Mouse (Mus musculus): Measurements from ENCODE around the gene Igf2bp1.

The Igf2bp1 gene

DNA sequence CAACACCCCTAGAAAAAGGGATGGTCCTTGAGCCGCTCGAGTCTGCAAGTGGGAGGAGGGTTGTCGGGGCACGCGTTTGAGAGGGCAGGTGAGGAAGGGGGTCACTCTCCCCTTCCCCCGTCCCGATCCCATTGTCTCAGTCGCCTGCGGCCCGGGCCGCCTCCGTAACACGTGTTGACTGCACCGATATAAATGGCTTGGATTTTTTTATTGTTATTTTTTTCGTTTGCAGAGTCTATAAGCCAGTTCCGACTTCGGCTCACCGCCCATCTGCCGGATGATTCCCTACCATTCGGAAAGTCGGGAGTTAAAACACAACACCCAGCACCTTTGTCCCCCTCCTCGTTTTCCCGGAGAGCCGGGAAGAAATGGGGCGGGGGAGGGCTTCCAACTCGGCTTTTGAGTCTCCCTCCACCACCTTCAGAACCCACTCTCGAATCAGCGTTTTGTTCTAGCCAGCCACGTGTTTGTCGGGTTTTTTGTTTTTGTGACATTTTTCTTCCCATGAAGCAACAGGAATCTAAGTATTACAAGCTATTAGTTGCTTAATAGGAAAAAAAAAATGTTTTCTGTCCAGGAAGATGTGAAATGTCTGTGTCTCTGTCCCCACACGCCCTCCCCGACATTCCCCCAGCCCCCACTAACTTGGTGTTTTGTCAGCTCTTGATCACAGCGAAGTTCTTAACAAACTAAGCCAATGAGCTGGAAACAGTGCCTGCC is 1.9 kb upstream of the Igf2bp1 start:
- in situ Hi-C loops (cut with MboI, MseI) = no loop called here

DNA sequence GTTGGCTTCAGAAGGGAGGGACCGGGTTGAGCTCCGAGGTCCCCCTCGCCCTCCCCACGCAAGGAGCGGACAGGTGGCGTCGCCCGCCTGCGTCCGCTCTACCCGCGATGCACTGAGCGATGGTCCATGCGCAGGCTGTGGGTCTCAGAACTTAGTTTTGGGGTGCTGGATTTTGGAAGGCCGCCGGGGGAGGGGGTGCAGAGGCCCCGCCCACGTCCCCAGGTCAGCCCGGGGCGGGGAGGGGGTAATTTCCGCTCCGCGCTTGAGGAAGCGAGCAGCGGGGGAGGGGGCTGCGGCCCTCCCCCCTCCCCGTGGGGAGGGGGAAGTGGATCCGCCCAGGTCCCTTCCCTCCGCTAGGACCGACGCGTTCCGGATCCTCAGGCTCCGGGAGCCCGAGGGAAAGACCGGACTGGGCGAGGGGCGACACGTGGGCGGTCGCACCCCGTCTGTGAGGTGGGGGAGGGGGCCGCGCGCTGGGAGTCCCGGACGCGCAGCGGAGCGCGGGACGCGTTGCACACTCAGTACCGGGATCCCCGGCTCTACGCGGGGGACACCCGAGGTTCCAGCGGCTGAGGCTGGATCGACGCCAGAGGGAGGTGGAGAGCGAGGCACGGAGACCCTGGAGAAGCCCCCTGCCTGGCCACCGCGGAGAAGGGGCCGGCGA is 1.2 kb upstream of the Igf2bp1 start:
- in situ Hi-C loops (cut with MboI, MseI) = no loop called here

DNA sequence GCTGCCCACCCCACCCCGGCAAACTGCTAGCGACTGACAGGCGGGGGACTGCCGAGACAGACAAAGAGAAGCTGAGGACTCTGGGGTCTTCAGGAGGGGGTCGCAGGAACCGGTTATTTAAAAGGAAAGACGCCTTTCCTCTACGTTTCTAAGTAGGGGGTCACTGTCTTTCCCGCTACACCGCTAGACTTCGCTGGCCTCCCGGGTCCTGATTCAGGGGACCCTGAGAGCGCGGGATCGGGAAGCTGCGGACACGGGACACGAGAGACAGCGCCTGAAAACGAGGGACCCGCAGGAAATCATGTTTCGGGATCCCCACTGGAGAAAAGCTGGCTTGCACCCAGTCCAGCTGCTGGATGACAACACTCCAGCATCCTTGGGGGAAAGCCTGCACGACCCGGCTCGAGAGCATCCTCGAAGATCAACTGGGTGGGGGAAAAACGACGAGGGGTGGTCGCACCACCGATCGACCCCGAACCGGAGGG is 669 bp upstream of the Igf2bp1 start:
- in situ Hi-C loops (cut with MboI, MseI) = no loop called here

DNA sequence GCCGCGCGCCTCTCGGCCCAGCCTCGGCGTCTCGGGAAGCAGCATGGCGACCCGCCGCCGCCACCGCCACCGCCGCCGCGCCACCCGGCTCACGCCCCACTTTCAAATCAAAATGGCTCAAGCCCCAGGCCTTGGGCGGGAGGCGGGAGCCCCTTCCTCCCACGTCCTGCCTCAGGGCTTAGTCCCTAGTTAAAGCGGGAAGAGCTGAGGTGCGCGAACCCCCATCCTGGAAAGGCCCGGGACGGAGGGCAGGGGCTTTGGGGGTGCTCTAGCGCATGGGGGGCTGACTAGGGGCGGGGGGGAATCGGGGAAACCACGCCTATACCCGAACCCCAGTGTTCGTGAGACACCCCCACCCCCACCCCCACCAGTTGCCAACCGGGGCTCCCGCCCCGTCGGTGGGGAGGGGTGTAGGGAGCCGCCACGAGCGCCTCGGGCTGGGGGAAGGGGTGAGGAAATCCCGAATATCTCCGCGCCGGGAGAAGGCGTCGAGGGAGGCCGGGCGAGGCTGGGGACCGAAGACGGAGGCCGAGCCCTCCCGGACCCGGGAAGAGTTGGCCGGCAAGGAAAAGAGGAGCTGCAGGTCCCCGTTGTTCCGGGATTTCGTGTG is 842 bp downstream of the Igf2bp1 start:
- in situ Hi-C loops (cut with MboI, MseI) = no loop called here

DNA sequence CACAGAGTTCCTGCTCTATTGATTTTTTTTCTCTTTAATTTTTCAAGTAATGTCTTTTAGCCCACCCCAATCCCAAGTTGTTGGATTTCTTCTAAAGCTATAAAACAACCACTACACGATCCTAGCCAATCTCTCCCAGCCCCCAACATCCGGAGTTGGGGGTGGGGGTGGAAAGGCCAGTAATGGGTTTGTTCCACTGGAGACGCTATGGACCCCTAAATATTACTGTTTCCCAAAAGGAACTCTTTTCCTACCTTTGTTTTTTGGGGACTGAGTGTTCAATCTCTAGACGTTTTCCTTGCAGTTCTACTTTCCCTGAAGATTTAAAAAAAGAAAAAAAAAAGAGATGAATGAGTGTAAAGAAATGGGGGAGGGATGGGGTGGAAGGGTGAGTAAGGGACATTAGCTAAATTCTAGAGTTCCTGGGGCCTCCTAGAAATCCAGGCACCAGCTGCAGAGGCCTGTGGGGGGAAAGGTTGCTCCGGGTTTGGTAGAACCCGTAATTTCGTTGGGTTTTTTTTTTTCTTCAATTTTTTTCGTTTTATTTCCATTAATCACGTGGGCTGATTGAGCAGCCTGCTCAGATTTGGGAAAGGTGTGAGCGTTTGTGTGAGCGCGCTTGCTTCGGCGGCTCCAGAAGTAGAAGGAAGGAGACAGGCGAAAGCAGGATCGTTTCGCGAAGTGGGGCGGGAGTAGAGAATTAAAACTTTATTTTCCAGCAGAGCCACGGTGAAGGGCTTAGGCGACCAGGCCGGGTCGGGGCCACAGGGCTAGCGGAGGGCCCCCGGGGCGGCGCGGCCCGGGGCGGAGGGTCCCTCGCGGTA is 1.6 kb downstream of the Igf2bp1 start:
- in situ Hi-C loops (cut with MboI, MseI) = no loop called here

DNA sequence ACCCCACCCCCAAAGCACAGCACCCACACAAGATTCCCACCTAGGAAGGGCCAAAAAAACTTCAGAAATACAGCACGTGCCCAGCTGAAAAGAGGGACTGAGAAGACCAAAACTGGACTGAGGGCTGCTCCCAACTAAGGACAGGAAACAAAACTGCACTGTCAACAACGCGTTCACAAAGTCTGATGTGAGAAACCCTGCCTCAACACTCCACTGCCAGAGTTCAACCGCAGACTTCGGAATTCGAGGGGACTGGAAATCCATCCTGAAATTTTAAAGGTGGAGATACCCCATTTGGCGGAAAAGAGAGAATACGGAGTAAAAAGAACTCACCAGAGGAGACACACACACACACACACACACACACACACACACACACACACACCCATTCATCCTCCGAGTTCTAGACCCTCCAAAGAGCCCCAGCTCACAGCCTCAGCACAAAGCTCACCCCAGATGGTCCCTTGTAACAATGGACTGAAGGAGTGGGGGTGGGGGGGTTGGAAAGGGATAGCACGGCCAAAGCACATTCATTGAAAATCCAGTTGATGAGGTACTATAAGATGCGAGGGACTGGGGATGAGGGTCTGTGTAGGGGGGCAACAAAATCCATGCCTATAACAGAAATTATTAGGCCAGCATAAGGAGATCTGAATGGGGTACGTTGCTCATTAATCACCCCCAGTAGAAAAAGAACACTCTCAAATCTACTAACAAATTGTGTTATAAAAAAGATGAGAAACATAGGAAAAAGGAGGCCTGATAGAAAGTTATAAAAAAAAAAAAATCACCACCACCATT is 2.4 kb downstream of the Igf2bp1 start:
- in situ Hi-C loops (cut with MboI, MseI) = no loop called here

DNA sequence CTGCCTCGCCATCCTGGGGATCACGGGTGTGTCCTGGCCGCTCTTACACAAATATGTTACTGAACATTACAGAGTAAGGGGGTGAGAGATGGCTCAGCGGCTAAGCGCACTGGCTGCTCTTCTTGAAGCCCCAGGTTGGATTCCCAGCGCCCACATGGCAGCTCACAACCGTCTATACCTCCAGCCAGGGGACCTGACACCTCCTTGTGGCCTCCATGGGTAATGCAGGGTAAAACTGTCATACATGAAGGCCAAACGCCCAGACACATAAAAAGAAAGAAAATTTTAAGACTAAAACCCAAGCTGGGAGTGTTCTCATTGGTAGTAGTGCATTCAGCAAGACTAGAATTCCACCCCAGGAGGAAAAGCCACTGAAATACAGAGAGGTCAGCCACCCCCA is 11.6 kb downstream of the Igf2bp1 start:
- in situ Hi-C loops (cut with MboI, MseI) = no loop called here

DNA sequence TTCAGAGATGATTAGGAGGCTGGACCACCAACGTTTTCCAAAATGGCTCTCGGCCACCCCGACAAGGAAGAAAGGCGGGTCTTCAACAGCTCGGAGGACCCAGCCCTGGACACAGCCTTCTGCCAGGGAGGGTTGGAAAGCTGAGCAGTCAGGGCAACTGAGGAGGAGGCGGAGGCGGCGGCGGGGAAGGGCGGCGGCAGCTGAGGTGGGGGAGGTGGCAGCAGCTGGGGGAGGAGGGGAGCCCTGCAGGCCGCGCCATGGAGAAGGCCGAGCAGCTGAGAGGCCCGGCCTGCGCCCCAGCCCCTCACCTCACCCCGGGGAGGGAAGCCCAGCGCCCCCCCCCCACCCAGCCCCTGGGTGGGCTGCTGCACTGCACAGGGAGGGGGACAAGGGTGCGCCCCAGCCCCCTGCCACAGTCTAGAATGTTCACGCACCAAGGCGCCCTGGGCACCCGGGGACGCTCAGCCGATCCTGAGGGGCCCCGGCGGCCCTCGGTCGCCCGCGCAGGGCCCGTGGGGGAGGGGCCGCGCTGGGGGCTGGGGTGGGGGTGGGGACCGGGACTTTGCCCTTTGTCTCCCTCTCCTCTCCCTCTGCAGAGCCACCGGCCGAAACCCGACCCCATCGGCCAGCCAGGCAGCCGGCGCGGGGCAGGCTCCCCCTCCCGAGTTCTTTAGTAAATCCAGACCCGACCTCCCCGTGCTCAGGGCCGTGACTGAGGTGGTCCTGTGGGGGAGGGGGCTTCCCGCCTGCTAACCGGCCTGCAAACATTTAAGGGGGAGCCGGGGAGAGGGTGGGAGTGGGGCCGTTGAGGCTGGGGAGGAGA is 14.6 kb downstream of the Igf2bp1 start:
- in situ Hi-C loops (cut with MboI, MseI) = no loop called here

DNA sequence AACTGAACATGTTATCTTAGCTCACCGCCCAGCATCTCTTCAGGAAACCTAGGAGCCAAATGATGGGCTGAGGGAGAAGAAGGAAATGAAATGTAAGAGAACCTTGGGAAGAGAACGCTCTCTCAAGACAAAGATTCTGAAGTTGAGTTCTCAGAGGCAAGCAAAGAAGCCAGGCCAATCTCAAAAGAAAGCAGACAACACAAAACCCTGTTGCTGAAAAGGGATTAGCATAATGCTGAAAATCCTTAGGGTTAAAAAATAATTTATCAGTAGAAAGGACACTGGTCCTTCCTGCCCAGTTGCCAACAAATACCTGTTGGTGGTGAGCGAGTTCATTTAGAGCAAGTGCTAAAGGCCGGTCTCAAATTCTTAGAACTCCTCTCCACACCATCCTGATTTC is 15.3 kb downstream of the Igf2bp1 start:
- in situ Hi-C loops (cut with MboI, MseI) = no loop called here

DNA sequence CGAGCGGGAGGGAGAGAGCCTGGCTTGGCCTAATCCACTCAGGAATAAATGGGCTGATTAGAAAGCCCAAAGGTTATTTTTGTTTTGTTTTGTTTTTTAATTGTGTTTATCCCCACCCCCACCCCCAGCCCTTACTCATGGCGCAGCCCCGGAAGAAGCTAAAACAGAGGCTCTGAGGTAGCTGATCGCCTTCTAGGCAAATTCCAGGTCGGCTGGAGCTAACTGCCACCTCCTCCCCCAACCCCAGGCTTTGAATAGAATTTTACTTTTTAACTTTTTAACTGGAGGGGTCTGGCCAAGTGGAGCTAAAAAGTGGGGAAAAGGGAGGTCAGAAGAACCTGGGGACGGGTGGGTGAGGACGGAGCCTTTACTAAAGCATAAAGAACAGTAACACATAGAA is 15.9 kb downstream of the Igf2bp1 start:
- in situ Hi-C loops (cut with MboI, MseI) = loop anchor here (10.0 kb wide), 1 partner anchor 105 kb away; no protein-coding TSS in a partner anchor

DNA sequence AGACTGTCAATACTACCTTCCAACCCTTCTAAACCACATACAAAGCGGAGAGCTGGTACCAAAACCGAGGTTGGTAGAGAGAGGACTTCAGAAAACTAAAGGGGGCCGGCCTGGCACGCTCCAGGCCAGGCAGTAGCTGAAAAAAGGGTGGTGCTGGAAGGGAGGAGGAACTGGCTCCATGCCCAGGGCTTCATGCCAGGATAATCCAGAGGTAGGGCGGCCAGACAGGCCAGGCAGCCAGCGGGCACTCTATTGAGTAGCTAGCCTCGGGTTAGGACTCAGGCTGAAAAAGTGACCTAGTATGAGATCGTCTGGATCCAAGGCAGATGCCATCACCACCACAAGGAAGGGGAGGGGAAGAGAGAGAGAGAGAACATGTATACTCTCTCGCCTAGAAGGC is 17.2 kb downstream of the Igf2bp1 start:
- in situ Hi-C loops (cut with MboI, MseI) = loop anchor here (10.0 kb wide), 1 partner anchor 104 kb away; no protein-coding TSS in a partner anchor

DNA sequence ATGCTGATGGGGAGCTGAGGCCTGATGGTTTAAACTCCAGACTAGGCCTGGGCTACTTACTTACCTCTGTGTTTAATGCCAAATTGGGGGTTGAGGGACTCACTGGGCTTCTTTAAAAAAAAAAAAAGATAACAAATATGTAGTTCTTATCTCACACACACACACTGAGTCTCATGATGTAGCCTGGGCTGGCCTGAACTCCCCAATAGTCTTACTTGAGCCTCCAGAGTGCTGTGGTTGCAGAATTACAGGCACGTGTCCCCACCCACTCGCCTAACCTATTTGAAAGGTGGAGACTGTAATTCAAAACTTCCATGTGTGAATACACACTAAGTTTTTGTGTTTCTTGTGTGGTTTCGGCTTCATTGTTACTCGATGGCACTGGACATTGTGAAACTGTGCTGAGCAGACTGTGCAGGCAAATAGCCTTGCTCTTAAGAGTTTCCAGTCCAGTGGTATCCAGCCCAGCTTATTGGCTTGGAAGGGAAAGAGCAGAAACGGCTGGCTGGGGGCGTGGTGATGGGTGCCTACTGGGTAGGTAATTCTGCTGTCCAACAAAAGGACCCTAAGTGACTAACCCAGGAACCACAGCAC is 17.8 kb downstream of the Igf2bp1 start:
- in situ Hi-C loops (cut with MboI, MseI) = loop anchor here (10.0 kb wide), 1 partner anchor 103 kb away; no protein-coding TSS in a partner anchor

DNA sequence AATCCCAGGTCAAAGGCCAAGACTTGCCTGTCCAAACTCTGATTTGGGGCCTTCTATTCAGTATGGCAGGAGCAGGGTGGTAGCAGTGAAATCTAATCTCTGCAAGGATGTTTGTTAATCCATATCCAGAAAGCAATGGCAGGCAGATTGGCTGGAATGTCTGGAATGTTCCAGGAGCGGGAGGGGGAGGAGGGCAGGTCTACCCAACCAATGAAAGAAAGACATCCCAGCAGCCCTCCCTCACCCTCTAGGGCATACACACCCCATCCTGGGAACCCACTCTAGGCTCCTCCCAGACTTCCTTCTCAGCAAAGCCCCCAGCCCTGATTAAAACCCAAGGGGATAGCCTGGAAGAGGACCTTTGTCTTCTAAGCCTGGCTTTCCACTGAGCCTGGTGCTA is 23.3 kb downstream of the Igf2bp1 start:
- in situ Hi-C loops (cut with MboI, MseI) = loop anchor here (10.0 kb wide), 1 partner anchor 98 kb away; no protein-coding TSS in a partner anchor

DNA sequence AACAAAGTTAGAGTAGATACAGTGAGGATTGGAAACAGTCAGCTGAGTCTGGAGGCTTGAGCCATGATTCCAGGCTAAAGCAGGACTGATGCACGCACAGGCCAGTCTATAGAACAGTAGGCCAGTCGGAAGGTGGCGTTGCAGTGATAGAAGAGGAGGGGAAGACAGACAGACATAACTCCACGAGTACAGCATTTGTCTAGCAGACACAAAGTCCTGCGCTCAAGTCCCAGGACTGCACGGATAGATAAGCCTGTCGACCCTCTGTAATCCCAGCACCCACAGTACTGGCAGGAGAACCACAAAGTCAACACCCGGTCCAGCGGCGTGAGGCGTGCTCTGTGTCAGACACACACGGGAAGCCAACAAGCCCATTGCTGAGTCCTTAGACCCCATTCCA is 23.9 kb downstream of the Igf2bp1 start:
- in situ Hi-C loops (cut with MboI, MseI) = loop anchor here (10.0 kb wide), 1 partner anchor 97 kb away; no protein-coding TSS in a partner anchor

DNA sequence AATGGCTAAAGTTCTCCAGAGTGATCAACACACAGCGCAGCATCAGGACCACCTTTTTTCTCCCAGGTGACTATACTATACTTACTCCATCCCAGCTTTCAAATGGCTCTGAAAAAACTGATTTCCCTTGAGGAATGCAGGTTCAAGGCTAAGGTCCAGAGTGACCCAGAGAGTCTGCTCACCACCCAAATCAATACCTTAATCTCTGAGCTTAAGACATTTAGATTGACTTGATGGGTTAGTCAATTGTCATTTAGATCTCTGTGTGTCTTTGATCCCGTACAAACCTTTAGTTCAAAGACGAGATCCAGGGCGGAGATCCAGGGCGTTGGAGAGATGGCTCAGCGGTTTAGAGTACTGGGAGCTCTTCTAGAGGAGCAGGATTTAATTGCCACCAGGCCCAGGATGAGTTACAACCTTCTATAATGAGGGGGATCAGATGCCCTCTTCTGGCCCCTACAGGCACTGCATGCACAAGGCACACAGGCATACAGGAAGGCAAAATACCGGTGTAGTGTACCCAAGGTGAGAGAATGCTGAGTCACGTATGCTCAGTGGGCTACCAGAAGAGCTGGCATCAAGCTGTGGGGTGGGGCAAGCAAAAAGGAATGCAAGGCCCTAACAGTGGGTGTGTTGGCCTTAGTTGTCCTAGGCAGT is 24.9 kb downstream of the Igf2bp1 start:
- in situ Hi-C loops (cut with MboI, MseI) = loop anchor here (10.0 kb wide), 1 partner anchor 96 kb away; no protein-coding TSS in a partner anchor

DNA sequence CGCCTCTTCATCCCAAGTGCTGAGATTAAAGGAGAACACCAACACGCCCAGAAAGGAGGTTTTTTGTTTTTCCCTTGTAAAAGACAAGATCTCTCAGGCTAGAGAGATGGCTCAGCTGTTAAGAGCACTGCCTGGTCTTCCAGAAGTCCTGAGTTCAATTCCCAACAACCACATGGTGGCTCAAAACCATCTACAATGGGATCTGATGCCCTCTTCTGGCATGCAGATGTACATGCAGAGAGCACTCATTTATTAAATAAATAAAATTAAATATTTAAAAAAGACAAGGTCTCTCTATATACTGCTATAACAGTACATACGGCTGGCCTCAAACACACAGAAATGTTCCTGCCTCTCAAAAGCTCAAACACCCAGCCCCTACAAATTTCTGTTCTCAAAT is 27.3 kb downstream of the Igf2bp1 start:
- in situ Hi-C loops (cut with MboI, MseI) = no loop called here

DNA sequence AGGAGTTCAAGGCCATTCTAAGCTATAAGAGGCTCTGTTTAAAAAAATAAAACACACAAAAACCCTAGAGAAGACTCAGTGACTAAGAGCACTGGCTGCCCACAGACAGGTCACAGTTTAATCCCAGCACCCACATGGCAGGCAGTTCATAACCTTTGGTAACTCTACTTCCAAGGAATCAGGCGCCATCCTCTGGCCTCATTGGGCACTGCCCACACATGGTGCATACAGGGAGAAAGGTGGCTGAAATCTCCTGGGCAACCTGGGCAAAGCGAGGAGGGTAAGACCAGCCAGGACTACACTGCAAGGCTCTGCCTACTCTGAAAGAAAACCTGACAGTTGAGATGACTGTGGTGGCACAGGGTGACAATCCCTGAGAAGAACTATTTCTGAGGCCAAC is 29.4 kb downstream of the Igf2bp1 start:
- in situ Hi-C loops (cut with MboI, MseI) = no loop called here

DNA sequence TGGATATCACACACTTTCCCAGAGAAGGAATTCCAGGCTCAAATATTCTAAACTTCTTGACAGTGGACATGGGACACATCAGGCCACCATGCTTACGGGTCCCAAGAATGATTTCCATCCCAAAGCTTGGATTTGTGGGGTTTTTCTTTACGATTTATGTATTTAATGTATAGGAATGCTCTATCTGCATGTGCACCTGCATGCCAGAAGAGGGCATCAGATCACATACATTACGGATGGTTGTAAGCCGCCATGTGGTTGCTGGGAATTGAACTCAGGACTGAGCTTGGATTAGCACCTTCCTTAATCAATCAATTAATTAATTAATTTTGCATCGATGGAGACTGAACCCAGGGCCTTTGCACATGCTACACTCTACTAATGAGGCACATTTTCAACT is 30.0 kb downstream of the Igf2bp1 start:
- in situ Hi-C loops (cut with MboI, MseI) = no loop called here

DNA sequence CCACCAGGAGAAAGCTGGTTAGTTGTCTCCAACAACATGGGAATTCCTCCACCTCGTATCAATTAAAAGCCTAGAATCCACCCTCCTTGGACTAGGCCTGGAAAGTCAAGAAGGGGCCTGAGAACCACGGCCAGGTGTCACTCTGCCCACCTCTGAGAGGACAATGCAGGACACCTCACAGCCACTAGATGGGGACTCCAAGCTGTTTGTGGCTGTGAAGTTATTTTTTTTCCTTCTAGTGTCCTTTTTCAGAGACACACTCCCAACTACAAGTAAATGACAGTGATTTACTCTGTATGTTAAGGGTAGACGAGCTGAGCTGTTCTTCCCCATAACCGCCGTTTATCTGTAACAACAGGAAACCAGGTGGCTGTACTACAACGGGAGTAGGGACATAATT is 32.6 kb downstream of the Igf2bp1 start:
- in situ Hi-C loops (cut with MboI, MseI) = no loop called here
